16 mouse cellular contexts compared by ENCODE assay signal in the genomic region with DNA sequence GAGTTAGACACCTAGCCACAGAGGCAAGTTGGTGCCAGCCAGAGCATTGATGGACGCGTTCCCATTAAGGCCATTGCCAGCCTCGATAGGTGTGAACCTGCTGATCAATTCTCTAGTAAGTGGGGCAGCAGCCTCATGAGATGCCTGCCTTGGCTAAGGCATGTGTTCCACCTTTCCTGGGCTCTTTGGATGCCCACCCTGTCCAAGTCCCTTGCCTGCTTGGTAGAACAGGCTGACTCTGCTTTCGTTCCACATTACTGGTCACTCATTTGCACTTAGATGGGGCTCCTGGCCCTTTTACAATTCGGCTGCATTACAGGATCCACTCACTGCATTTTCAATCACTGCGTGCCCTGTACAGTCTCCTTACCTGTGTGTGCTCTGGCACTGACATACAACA.
DNase-seq lines count a peak whose midpoint lies in the region; ATAC-seq and TF ChIP-seq lines count a peak whose summit lies in the region.
"Had no signal": no experiment of that assay in that cellular context is flagged by ENCODE, and none has a peak within 500 bp of the region (broad histone marks: within the 10 kb centered on the region; RNA-seq: fewer than 3 reads in every experiment).

No protein-coding gene starts in this region.

- H3K4me2 ChIP-seq in kidney, embryonic 16.5 days (replicated peaks; ENCODE audit: low read depth, low read length) = no peak overlapping the region
- no peak overlapping the region for H3K4me2 ChIP-seq in heart, embryonic 12.5 days
- H3K4me2 ChIP-seq in forebrain, embryonic 12.5 days = no peak overlapping the region
- H3K4me2 ChIP-seq: heart, embryonic 13.5 days had no signal

- H3K9ac ChIP-seq in kidney, embryonic 16.5 days (replicated peaks; ENCODE audit: low read length) = no peak overlapping the region
- H3K9ac ChIP-seq in heart, embryonic 12.5 days = no peak overlapping the region
- no peak overlapping the region for H3K9ac ChIP-seq in forebrain, embryonic 12.5 days
- H3K9ac ChIP-seq: heart, embryonic 13.5 days had no signal

- H3K36me3 ChIP-seq in kidney, embryonic 16.5 days (ENCODE audit: insufficient read depth, low read length) = no peaks in the 10 kb centered on the region
- H3K36me3 ChIP-seq in heart, embryonic 12.5 days = no peaks in the 10 kb centered on the region
- H3K36me3 ChIP-seq in forebrain, embryonic 12.5 days (replicated peaks) = no peaks in the 10 kb centered on the region
- H3K36me3 ChIP-seq: embryonic facial prominence, embryonic 10.5 days; heart, embryonic 13.5 days had no signal

- H3K27ac ChIP-seq in kidney, embryonic 16.5 days (ENCODE audit: low read length) = peak overlapping the region; percentile 32; the same call in 1 of the 2 replicates
- peak overlapping the region; percentile 10; the same call in 1 of the 2 replicates for H3K27ac ChIP-seq in olfactory bulb, adult 2 months (ENCODE audit: insufficient read depth, low read depth, low read length)
- no peak overlapping the region for H3K27ac ChIP-seq in heart, embryonic 12.5 days (ENCODE audit: poor library complexity, severe bottlenecking)
- no peak overlapping the region for H3K27ac ChIP-seq in forebrain, embryonic 12.5 days
- H3K27ac ChIP-seq: embryonic facial prominence, embryonic 10.5 days; gastrocnemius, adult 2 months; heart, embryonic 13.5 days had no signal

- H3K4me3 ChIP-seq in kidney, embryonic 16.5 days (ENCODE audit: low read length) = no peak overlapping the region
- H3K4me3 ChIP-seq in olfactory bulb, adult 2 months (ENCODE audit: insufficient read depth, low read depth, low read length) = no peak overlapping the region
- no peak overlapping the region for H3K4me3 ChIP-seq in heart, embryonic 12.5 days
- no peak overlapping the region for H3K4me3 ChIP-seq in forebrain, embryonic 12.5 days (replicated peaks)
- H3K4me3 ChIP-seq: embryonic facial prominence, embryonic 10.5 days; gastrocnemius, adult 2 months; heart, embryonic 13.5 days had no signal

- no peak for TF ChIP-seq CTCF in olfactory bulb, adult 2 months (IDR thresholded peaks at IDR 0.05; ENCODE audit: insufficient read depth, low read depth, low read length)

- no peak for ATAC-seq in kidney, embryonic 16.5 days (ENCODE audit: low FRiP score, low TSS enrichment)
- ATAC-seq in heart, embryonic 12.5 days (ENCODE audit: insufficient number of reproducible peaks, low FRiP score) = no peak
- ATAC-seq in forebrain, embryonic 12.5 days (ENCODE audit: low FRiP score) = no peak
- ATAC-seq: forebrain, embryonic 14.5 days had no signal

- TF ChIP-seq POLR2A in olfactory bulb, adult 2 months (IDR thresholded peaks at IDR 0.05; ENCODE audit: insufficient read depth, low read depth, low read length) = no peak

- no peaks in the 10 kb centered on the region for H3K27me3 ChIP-seq in kidney, embryonic 16.5 days (ENCODE audit: insufficient read depth, low read length)
- 0 out of 2 replicates have a peak, but pooled peaks cover 5% of the 10 kb centered on the region for H3K27me3 ChIP-seq in heart, embryonic 12.5 days (replicated peaks)
- H3K27me3 ChIP-seq in forebrain, embryonic 12.5 days = no peaks in the 10 kb centered on the region

- peak; percentile 49 for DNase-seq in kidney, adult 18-20 months
- no peak for DNase-seq in kidney, postnatal 4 days
- DNase-seq in kidney, adult 8-10 months = peak; percentile 26 to 37
- DNase-seq: adrenal gland, postnatal 10 days; cerebellum, adult 11-12 months; cerebellum, postnatal 10 days; gastrocnemius, adult 2 months; gastrocnemius, postnatal 25 days; heart, postnatal 36 days had no signal

- H3K4me1 ChIP-seq in kidney, embryonic 16.5 days (ENCODE audit: insufficient read depth, low read length) = peaks cover 14% of the 10 kb centered on the region
- peaks cover 22% of the 10 kb centered on the region for H3K4me1 ChIP-seq in olfactory bulb, adult 2 months (ENCODE audit: control insufficient read depth, insufficient read depth, low read length)
- no peaks in the 10 kb centered on the region for H3K4me1 ChIP-seq in heart, embryonic 12.5 days (replicated peaks)
- H3K4me1 ChIP-seq in forebrain, embryonic 12.5 days = no peaks in the 10 kb centered on the region
- H3K4me1 ChIP-seq: embryonic facial prominence, embryonic 10.5 days; heart, embryonic 13.5 days had no signal

- WGBS in kidney, embryonic 16.5 days = 63% methylated on average over 6 of the region's 6 CpGs
- WGBS in olfactory bulb, adult 2 months = 80% methylated on average over 6 of the region's 6 CpGs
- 88% methylated on average over 6 of the region's 6 CpGs for WGBS in heart, embryonic 12.5 days
- 91% methylated on average over 6 of the region's 6 CpGs for WGBS in forebrain, embryonic 12.5 days

- no peaks in the 10 kb centered on the region for H3K9me3 ChIP-seq in kidney, embryonic 16.5 days (ENCODE audit: low read length)
- no peaks in the 10 kb centered on the region for H3K9me3 ChIP-seq in heart, embryonic 12.5 days (replicated peaks)
- no peaks in the 10 kb centered on the region for H3K9me3 ChIP-seq in forebrain, embryonic 12.5 days
- H3K9me3 ChIP-seq: heart, embryonic 13.5 days had no signal

Comparison
In these comparisons a context has a peak if more than half of its experiments do, and no peak if none do; other contexts are left out.
1. DNase-seq: peak in kidney, adult 18-20 months (single experiment) and kidney, adult 8-10 months (2 of 2); none in kidney, postnatal 4 days (0 of 2).
2. H3K27ac ChIP-seq: peak in kidney, embryonic 16.5 days (single experiment) and olfactory bulb, adult 2 months (single experiment); none in heart, embryonic 12.5 days (single experiment) and forebrain, embryonic 12.5 days (single experiment).